Mouse (Mus musculus) embryo, embryonic 10 days (tissue): ENCODE data around the gene Hes5.

Experiments used
- DNase-seq: peaks from one replicate; pipeline ENCODE4 v3.0.0-alpha.2; 2015; ENCODE audit warnings: low spot score

The Hes5 gene

GRCm38 (mm10) chr4:155011312-155012025, 50.7 kb downstream of the Hes5 start:
- no peak for DNase-seq
